Mouse (Mus musculus): Measurements from ENCODE around the gene Tcf20.

DNA sequence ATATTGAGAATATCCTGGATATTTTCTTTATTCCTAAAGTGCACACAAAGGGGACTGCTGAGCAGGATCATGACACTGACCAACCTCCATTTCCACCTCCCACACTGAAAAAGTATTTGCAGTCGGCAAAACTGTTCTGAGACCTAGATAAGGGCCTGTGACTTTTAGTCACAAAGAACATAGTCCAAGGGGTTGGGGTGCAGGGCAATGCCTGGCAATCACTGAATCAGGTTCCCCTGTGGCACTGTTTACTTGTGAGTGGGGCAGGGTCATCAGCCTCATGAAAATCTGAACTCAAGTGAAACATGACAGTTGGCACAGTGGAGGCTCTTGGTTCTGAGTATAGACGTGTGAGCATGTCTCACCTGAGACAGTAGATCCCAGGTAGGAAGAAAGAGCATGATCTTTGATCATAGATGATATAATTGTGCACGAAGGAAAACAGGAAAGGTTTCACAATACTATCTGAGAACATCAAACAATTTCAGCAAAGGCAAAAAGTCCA, 191.7 kb downstream of the Tcf20 start:
- TF ChIP-seq POLR2A (IDR thresholded peaks at IDR 0.05; ENCODE audit: low read depth, low read length) (no peak), CTCF (IDR thresholded peaks at IDR 0.05; ENCODE audit: extremely low read depth, insufficient read length, insufficient replicate concordance, low read depth, low read length) (no peak)

All from small intestine, adult 2 months (tissue).